Mouse (Mus musculus) stomach, postnatal 0 days (tissue): Measurements from ENCODE around the gene Slc28a3.

Source experiments
- CTCF ChIP-seq: IDR thresholded peaks from 2 replicates; pipeline ENCODE4 v1.5.1; 2016; ENCODE audit warnings: antibody characterized with exemption, low read depth, mild to moderate bottlenecking, moderate library complexity
- EP300 ChIP-seq: optimal IDR thresholded peaks from 2 replicates; pipeline ENCODE3; 2016; ENCODE audit warnings: antibody characterized with exemption

DNA sequence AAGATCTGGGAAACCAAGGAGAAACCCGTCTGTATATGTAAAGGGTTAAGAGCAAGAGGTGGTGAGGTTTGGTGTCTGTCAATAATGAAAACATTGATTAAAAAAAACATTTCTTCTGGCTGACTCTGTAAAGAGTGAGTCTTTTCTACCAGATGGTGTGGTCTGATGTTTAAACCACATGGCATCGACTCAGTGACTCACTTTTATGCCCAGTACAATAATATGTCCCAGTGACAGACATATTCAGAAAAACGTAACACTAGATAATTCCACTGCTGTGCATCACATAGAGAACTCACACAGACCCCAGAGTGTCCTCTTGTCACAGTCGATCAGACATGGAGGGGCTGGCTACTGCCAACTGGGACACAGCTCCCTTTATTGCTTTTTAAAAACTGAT is 69.1 kb downstream of the Slc28a3 start:
- TF ChIP-seq CTCF (no peak), EP300 (no peak)
